Mouse (Mus musculus): Measurements from ENCODE around the gene Antxrl.

Antxrl gene

DNA sequence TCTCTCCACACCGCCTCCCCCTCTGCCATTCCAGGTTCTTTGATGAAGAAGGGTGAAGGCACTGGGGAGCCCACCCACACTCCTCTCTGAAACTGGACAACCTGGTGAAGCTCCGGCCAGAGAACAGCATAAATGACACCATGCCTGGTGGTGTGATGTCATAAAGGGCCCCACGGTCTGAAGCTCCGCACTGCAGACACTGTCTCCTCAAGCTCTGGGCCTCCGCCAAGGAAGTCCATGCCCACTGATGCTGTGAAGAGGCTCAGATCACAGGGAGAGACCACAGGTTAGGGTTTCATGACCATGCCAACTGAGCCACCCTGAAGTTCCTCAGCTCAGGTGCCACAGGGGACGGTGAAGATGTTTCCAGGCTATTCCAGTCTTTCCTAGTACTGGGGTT, at the start of gene Antxrl:
Antxrl (plus strand) TSS at position 192 of the 400 bp plus-strand sequence.
- no peak for DNase-seq (ENCODE audit: low spot score in 2 of 2)

DNA sequence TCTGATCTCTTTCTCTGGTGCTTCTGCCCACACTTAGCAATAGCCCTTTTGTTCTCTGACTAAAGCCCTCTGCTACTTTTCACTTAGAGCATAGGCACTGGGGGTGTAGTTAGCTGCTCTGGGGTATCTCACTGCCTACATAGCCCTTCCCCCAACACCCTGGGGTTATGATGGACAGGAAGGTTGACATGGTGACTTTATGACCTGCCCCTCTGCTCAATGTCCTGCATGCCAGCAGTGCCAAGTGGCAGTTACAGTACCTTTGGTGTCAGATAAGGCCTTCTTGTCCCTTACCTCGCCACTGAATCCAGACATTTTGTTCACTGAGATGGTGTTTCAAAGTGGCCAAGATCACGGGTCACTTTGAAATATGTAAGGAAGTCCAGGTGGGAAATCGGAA, 37.4 kb upstream of the Antxrl start, which contains the start of gene Gm30083:
Gm30083 (minus strand) TSS at position 120 of the 400 bp plus-strand sequence.
- DNase-seq (ENCODE audit: low spot score in 2 of 2): no peak

DNA sequence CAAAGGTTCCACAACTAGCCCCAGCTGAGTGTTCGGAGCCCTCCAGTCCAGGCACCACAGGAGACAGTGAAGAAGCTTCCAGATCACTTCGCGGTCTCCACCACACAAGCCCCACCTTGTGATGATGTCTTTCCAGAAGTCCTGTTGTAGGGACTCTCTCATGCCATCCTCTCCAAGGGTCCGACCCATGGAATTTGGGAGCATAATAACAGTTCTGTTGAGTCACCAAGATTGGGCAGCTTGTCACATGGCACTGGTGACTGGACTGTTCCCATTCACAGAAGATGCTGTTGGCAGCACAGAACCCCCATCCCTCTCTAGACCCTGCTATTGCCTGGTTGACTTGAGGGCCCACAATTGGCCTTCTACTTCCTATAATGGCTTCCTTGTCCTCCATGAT, 36.1 kb upstream of the Antxrl start, which contains the start of gene Gm5460:
Gm5460 (plus strand) TSS at position 378 of the 400 bp plus-strand sequence.
- DNase-seq (ENCODE audit: low spot score in 2 of 2): no peak

DNA sequence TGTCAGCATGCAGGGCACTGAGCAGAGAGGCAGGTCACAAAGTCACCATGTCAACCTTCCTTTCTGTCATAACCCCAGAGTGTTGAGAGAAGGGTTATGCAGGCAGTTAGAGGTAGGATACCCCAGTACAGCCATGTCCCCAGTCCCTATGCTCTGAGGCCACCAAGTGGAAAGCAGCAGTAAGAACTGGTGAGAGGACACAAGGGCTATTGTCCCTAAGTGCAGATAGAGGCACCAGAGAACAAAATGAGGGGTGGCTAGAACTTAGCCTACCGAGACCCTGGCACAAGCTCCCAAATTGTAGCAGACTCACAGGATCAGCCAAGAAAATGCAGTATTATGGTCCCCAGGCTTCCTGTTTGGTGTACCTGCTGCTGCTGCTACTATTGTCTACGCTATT, 35.6 kb upstream of the Antxrl start:
- DNase-seq (ENCODE audit: low spot score in 2 of 2): no peak

DNA sequence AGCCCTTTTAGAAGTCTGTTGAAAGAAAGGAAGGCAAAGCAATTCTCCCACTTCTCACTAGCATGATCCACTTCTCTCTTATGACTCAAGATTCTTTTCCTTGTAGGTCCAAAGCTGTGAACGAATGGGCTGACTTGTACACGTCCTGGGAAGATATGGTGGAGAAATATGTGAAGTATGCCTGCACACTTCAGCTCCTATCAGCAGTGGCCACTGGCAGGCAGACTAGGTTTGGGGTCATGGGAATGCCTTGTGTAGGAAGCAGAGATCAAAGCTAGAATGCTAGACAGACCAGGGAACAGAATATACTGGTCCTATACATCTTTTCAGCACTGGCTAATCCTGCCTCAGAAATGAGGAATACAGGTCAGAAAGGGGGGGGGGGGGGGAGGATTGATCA, 25.8 kb upstream of the Antxrl start:
- DNase-seq (ENCODE audit: low spot score in 2 of 2): no peak

DNA sequence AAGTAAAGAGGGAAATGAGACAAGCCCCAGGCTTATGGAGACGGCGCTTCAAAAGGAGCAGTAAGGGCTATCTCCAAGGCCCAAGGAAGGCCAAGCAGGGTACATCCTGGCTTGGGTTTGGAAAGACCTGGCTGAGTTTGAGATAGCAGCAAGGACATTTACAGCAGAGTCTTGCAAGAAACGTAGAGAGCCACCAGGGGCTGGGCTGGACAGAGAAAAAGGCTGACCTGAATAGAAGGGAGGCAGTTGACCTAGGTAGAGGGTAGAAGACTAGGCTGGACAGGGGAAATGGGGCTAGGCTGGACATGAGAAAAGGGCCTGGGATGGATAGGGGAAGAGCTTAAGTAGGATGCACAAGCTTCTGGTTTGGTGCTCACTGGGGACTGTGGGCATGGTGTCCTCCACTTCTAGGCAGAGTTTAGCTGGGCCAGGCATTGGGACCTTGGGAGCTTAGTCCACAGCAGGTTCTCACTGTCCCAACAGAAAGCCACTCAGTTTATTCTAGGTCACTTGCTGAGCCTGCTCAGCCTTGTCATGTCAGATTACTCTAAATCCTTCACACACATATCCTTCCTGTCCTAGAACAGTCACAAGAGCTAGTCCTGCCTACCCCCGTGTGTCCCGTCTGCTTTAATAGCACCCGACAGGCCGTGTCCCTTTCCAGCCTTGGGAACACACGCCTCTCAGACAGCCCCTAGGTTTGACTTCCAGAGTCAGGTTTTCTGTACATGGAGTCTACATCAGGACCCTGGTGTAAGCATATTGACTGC, 18.5 kb upstream of the Antxrl start:
- no peak for DNase-seq (ENCODE audit: low spot score in 2 of 2)

DNA sequence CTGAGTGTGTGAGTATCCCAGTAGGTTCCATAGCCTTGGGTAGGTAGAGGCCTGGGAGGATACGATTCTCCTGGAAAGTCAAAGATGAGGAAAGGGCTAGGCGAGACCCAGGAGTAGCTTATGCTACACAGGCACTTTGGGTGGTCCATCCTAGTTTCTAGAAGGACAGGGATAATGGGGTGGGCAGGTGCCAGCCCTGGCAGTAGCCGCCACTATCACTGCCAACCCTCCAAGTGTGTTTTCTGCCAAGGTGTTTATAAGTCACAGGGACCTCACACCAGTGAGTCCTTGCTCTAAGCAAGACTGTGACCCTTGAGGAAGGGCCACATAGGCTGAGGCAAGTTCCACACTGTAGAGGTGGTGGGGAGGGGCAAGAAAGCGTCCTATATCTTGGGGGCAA, 11.3 kb upstream of the Antxrl start:
- DNase-seq (ENCODE audit: low spot score in 2 of 2): no peak

DNA sequence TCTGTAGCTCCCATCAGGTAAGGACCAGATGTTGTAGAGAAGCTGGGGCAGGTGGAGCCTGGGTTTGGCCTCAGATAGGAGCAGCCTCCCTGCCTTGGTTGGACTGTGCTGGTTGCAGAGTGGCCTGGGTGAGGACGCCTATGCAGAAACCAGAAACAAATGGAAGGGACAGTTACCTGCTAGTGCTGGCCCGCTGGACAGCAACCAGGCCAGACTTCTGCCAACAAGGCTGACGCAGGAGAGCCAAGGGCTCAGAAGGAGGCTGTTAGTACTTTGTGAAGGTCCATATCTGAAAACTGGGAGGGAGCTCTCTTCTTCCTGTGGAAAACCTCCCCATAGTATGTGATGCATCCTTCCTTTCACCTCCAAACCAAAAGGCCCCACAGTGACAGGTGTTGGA, 9.2 kb upstream of the Antxrl start:
- no peak for DNase-seq (ENCODE audit: low spot score in 2 of 2)

DNA sequence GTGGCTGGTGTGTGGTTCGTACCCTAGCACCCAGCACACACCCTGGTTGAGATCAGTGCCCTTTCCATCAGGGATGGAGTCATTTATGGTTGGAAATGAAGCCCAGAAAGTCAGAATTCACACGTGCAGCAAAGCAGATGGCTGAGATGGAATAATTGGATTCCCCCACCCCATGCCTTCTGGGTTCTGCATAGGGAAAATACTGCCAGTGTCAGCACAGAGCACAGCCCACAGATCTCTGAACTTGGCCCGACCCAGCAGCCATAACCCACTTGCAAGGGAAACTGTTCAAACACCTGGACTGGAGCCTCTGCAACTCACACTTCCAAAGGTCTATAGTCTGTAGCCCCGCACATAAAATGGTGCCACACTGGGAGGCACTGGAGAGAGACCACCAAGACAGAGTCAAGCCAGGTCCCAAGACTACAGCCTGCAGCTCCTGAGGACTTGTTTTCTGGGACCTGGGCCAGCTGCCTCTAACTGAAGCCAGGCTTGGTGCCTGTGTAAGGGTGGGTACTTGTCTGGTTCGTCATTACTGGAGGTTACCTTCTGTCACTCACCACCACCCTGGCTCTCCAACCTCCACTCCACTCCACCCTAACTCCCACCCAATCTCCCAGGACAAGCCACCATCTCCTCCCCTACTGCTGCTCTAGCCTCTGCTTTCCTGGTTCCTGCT, 2.3 kb upstream of the Antxrl start:
- DNase-seq (ENCODE audit: low spot score in 2 of 2): no peak

DNA sequence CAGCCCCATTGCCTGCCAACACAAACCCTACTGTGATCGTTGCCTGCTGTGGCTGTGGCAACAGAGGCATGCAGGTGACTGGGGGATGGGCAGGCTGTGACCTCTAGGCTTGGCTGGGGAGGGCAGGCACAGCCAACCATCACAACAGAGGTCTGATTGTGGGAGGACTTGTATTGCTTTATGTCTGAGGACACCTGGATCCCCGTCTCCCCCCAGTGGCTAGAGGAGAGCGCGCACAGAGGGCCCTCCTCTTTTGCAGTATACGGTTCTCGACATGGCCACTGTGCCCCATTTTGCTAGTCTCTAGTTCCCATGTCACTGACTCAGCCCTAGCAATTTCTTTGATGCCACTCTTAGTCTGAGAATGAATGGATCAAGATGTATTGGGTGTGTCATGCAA, 19.2 kb downstream of the Antxrl start:
- DNase-seq (ENCODE audit: low spot score in 2 of 2): no peak

DNA sequence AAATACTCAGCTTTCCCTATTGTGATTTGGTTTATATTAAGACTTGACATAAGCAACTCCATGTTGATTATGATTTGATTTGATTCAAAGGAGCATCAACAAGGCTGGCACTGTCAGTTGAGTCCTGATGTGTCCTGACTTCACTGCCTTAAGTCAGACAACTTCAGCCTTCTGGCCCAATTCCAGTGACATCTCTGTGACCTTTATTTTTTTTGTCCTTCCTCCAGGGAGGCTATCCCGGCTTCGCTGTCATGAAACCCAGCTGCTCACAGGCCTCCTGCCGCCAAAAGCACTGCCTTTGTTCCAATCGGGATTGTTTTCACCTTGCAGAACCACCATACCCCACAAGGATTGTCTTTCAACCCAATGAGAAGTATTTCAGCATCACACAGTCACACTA, 22.8 kb downstream of the Antxrl start:
- no peak for DNase-seq (ENCODE audit: low spot score in 2 of 2)

DNA sequence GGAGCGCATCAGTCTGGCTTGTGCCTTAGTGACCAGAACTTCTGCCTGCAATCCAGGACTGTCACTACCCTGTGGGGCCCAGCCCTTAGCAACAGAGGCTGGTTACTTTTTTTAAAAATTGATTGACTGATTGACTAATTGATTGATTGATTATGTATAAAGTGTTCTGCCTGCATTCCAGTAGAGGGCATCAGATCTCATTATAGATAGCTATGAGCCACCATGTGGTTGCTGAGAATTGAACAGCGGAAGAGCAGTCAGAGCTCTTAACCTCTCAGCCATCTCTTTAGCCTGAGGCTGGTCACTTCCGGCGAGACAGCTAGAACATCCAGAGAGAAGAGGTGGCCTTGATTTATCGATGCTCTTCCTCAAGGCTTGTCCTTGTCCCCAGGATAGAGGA, 24.7 kb downstream of the Antxrl start:
- DNase-seq (ENCODE audit: low spot score in 2 of 2): no peak

DNA sequence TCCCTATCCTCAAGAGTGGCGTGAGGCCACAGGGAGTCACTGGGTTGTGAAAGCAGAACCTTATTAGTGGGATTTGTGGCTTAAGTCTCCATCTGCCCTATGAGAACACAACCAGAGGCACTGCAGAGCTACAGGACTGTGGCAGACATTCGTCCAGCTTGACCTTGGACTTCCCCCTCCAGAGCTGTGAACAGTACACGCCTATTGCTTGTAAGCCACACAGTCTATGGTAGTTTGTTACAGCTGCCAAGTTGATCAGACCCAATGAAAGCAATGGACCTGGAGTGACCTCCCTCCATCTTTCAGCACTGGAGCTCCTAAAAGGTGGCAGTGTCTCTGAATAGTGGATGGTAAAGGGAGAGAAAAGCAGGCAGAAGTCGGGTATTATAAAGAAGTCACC, 25.8 kb downstream of the Antxrl start:
- DNase-seq (ENCODE audit: low spot score in 2 of 2): no peak

DNA sequence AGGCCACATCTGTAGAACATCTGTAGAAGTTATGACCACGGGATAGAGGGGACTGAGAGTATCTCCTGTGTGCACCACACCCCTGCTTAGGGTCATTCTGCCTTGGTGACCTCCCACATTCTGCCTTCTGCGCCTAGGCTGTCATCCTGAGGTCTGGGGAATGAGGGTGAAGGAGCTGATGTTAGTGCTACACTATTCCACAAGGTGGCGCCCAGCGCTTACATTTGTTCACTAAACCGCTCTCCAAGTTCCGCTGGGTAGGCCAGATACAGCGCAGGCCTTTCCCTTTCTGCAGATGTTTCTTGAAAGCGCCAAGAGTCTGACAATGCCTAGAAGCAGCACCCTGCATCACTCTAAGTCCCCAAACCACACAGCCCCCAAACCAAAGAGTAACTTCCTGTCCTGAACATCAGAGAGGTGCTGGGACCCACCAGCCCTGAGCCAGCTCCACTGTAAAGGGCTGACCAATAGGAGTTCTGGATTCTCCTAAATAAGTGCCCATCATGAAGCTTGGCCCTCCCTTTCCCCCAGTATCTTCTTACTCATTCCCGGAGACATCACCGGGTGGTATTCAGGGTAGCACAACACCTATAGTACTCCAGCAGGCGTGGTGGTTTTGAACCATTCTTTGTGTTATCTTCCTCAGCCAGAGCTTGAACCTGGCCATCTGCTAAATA, 28.0 kb downstream of the Antxrl start:
- DNase-seq (ENCODE audit: low spot score in 2 of 2): peak; percentile 12 to 55

DNA sequence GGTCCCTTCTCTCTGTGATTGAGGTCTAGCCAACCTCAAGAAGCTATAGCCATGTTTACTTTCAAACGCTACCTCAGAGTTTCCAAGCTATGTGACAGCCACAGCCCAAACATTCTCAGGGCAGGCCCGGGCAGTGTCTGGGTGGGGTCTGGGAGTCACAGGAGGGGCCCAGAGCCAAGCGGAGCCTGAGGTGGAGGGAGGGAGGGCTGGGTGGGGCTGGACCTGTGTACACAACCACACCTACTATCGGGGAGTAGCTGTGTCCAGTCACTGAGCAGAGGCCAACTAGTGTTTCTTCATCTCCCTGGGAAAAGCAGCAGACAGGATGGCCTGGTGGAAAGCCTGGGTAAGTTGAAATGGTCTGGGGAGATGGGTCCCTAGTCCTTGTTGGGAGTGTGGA, 33.2 kb downstream of the Antxrl start, which contains the start of gene Anxa8:
Anxa8 (plus strand) TSS at position 251 of the 400 bp plus-strand sequence.
- DNase-seq (ENCODE audit: low spot score in 2 of 2): no peak

DNA sequence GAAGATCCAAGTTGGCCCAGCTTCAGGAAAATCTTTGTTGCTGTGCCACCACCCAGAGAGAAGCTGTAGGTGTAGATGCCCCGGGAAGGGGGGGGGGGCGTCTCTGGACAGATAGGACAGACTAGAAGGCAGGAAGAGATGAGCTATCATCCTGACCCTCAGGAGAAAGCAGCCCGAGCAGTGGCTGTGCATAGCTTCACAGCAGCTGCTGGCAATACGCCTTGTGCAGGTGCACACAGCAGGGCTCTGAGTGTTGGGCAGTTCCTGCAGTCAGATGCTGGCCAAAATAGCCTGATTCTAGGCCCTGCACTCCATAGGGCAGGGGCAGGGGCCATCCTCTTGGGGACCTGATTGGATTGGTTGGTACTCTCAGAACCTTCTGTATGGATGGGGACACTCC, 34.3 kb downstream of the Antxrl start:
- DNase-seq (ENCODE audit: low spot score in 2 of 2): no peak

DNA sequence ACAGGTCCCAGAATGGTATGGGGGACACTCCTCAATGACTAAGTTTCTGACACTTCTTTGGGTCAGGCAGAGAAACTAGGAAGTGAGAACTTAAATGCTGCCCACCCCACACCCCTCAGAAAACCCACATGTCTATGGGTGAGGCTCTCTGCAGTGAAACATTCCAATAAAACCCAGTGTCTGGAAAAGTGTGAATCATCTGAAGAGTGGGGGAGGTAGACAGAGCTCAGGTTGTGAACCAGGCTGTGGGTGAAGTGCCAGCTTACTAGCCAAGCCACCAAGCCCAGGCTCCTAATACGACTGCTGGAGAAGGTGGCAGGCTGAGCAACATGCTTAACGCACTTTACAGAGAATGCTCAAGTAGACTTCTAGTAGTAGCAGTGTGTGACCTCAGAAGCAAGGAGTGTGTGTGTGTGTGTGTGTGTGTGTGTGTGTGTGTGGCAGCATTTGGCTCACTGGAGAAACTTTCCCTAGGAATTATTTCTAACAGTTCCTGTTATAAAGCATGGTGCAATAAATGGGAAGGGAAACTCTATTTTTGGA, 35.4 kb downstream of the Antxrl start:
- no peak for DNase-seq (ENCODE audit: low spot score in 2 of 2)

DNA sequence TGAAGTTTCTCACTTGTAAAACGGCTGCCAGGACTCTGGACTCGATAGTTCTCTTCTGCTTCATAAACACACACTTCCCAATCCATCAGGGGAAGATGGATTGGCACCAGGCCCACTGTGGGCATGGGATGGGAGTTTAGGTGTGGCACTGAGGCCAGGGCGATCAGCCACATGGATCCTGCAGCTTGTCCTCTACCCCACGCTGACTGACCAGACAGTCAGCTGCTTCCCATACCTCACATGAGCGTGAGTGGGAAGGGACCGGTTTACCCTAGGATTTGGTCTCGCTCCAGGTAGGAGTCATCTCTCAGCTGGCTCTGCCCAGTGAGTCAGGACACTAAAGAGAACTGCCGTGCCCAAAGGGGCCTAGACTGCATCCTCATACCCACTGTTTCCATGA, 37.3 kb downstream of the Antxrl start:
- no peak for DNase-seq (ENCODE audit: low spot score in 2 of 2)

DNA sequence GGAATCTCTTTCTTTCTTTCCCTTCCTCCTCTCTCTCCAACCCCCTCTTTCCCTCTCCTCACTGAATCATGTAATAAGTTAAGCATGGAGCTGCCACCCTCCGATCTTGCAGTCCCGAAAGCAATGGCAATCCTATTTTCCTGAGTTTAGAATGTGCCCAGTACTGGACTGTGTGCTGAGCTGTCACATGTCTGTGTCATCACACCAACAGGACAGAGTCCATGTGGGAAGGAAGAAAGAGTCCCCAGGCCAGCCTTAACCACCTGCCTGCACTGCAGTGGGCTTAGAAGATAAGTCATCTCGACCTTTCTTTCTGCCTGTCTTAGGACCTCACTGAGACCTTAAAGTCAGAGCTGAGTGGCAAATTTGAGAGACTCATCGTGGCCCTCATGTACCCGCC, 39.0 kb downstream of the Antxrl start:
- DNase-seq (ENCODE audit: low spot score in 2 of 2): no peak

DNA sequence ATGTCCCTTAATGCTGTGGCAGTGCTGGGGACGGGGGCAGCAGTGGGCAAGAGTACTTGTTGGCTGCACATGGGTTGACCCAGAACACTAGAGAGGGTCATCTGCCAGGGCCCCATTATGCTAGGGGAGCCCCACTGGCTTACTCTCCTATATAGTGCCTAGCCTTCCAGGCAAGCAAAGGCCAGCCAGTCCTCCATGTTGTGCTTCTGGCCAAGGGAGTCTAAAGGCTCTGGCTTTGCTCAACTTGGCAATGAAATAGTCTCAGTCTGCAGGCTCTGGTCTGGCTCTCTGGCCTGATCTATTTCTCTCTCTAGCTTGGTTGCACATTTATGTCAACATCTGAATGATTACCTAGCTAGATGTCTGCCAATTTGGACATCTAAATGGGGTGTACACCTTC, 40.3 kb downstream of the Antxrl start:
- no peak for DNase-seq (ENCODE audit: low spot score in 2 of 2)

DNA sequence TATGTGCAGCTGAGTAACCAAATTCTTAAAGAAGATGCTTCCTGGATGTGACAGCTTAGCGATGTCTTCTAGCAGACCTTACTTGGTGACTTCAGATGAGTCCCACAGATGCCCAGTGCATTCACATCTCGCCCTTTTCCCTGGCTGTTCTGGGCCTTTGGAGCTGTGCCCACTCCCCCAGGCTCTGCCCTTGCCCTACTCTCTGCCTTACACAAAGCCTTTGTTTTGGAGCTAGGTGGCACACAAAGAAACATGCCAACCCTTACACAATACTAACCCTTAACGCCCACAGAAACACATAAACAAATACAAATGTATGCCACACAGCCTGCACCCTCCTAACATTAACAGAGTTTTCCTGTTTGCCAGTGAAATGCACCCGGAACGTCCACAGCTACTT, 43.7 kb downstream of the Antxrl start:
- DNase-seq (ENCODE audit: low spot score in 2 of 2): no peak

DNA sequence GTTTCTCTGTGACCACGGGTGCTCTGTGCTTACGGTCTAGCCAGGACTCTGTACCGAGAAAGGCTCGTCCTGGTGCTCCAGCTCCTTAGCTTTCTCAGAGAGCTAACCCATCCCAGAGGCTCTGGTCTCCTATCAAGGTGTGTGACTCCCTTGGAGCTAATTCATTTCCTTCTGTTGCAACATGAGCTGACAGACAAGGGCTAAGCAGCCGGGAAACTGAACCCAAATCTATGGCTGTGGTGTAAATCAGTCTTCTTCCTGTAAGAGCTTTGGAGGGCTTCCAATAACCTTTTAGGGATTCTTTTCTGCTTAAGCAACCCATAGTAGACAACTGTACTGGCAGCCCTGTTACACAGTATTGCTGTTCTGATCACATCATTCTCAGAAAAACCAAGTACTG, 50.1 kb downstream of the Antxrl start, which contains the start of gene A630023A22Rik:
A630023A22Rik (minus strand) TSS at position 154 of the 400 bp plus-strand sequence.
- no peak for DNase-seq (ENCODE audit: low spot score in 2 of 2)
